Comparison of ENCODE assay signal across 8 mouse cellular contexts in the genomic region with DNA sequence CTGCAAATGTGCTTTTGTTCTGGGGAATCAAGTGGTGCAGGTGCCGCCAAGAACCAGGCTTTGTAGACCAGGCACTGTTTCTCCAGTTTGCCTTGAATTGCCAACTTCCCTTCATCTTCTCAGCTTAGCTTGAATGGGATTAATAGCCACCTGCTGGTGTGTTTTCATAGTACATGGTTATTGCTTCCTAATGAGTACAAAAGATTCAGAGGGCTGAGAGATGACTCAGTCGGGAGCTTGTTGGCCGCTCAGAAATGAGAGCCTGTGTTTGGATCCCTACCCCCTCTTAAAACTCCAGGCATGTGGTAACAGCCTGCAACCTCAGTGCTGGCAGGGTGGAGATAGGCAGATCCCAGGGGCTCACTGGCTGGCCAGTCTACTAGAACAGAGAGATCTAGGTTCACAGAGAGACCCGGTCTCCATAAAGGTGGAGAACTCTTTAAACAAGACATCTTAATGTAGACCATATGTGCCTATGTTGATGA.
DNase-seq lines count a peak whose midpoint lies in the region; ATAC-seq lines count a peak whose summit lies in the region.

No protein-coding gene starts in this region.

- peak; percentile 92 for DNase-seq in Muller cell, postnatal 12 days (ENCODE audit: inconsistent ontology term)
- DNase-seq in cerebellum, postnatal 10 days = peak; percentile 56 to 64
- DNase-seq in gastrocnemius, adult 18-20 months (ENCODE audit: low spot score) = peak; percentile 77
- DNase-seq in kidney, postnatal 10 days = no peak
- no peak for DNase-seq in thymus, postnatal 0 days (ENCODE audit: low spot score)

- H3K4me3 ChIP-seq in hindbrain, embryonic 13.5 days = no peak overlapping the region
- H3K4me3 ChIP-seq in hindbrain, embryonic 12.5 days = no peak overlapping the region
- no peak overlapping the region for H3K4me3 ChIP-seq in limb, embryonic 12.5 days (replicated peaks)

- no peaks in the 10 kb centered on the region for H3K27me3 ChIP-seq in hindbrain, embryonic 13.5 days
- no peaks in the 10 kb centered on the region for H3K27me3 ChIP-seq in hindbrain, embryonic 12.5 days
- no peaks in the 10 kb centered on the region for H3K27me3 ChIP-seq in limb, embryonic 12.5 days

- WGBS in hindbrain, embryonic 13.5 days = 49% methylated on average over 4 of the region's 4 CpGs
- WGBS in hindbrain, embryonic 12.5 days = 53% methylated on average over 4 of the region's 4 CpGs
- 40% methylated on average over 4 of the region's 4 CpGs for WGBS in limb, embryonic 12.5 days

- no peak overlapping the region for H3K9ac ChIP-seq in hindbrain, embryonic 13.5 days
- H3K9ac ChIP-seq in hindbrain, embryonic 12.5 days = no peak overlapping the region
- no peak overlapping the region for H3K9ac ChIP-seq in limb, embryonic 12.5 days (replicated peaks)

- H3K27ac ChIP-seq in hindbrain, embryonic 13.5 days = no peak overlapping the region
- H3K27ac ChIP-seq in hindbrain, embryonic 12.5 days = no peak overlapping the region
- H3K27ac ChIP-seq in limb, embryonic 12.5 days = no peak overlapping the region

- no peak overlapping the region for H3K4me2 ChIP-seq in hindbrain, embryonic 13.5 days
- no peak overlapping the region for H3K4me2 ChIP-seq in hindbrain, embryonic 12.5 days (replicated peaks)
- no peak overlapping the region for H3K4me2 ChIP-seq in limb, embryonic 12.5 days

- peak; percentile 36; the same call in 1 of the 2 replicates for ATAC-seq in hindbrain, embryonic 13.5 days (ENCODE audit: low FRiP score)
- no peak for ATAC-seq in hindbrain, embryonic 12.5 days (ENCODE audit: low FRiP score)
- peak; percentile 59; the same call in 1 of the 2 replicates for ATAC-seq in limb, embryonic 12.5 days (ENCODE audit: insufficient number of reproducible peaks, insufficient read depth, low FRiP score, low TSS enrichment, low read depth)

- no peaks in the 10 kb centered on the region for H3K36me3 ChIP-seq in hindbrain, embryonic 13.5 days
- no peaks in the 10 kb centered on the region for H3K36me3 ChIP-seq in hindbrain, embryonic 12.5 days
- H3K36me3 ChIP-seq in limb, embryonic 12.5 days = no peaks in the 10 kb centered on the region

- no peaks in the 10 kb centered on the region for H3K4me1 ChIP-seq in hindbrain, embryonic 13.5 days (replicated peaks)
- H3K4me1 ChIP-seq in hindbrain, embryonic 12.5 days = no peaks in the 10 kb centered on the region
- H3K4me1 ChIP-seq in limb, embryonic 12.5 days (replicated peaks) = peaks cover 10% of the 10 kb centered on the region; the same call in 1 of the 2 replicates

- H3K9me3 ChIP-seq in hindbrain, embryonic 13.5 days = no peaks in the 10 kb centered on the region
- H3K9me3 ChIP-seq in hindbrain, embryonic 12.5 days (replicated peaks) = no peaks in the 10 kb centered on the region
- no peaks in the 10 kb centered on the region for H3K9me3 ChIP-seq in limb, embryonic 12.5 days

Comparison
In these comparisons a context has a peak if more than half of its experiments do, and no peak if none do; other contexts are left out.
1. DNase-seq: peak in Muller cell, postnatal 12 days (single experiment), cerebellum, postnatal 10 days (2 of 2) and gastrocnemius, adult 18-20 months (single experiment); none in kidney, postnatal 10 days (single experiment) and thymus, postnatal 0 days (single experiment).